Mouse (Mus musculus) olfactory bulb, adult 2 months (tissue): ENCODE measurements around the gene Smurf1. TPM values are rescaled to one million over a fixed set of nuclear protein-coding genes. Genes with fewer than 3 reads are reported as not detected.

ENCODE experiments used
- H3K27ac ChIP-seq: fragments of 200-500 bp; 2 replicates; pipeline ENCODE4 v1.5.1; 2012; ENCODE audit warnings: low read depth, low read length; ENCODE audit not compliant: insufficient read depth
- H3K4me1 ChIP-seq: fragments of 200-500 bp; 2 replicates; pipeline ENCODE4 v1.6.1; 2012; ENCODE audit warnings: low read length; ENCODE audit not compliant: control insufficient read depth, insufficient read depth
- H3K4me3 ChIP-seq: fragments of 200-500 bp; 2 replicates; pipeline ENCODE4 v1.5.1; 2012; ENCODE audit warnings: mild to moderate bottlenecking, low read depth, low read length, moderate library complexity; ENCODE audit not compliant: insufficient read depth
- CTCF ChIP-seq: fragments of 200-500 bp; IDR thresholded peaks from 2 replicates; pipeline ENCODE4 v1.5.1; 2012; ENCODE audit warnings: low read depth, mild to moderate bottlenecking, low read length, moderate library complexity; ENCODE audit not compliant: insufficient read depth
- POLR2A ChIP-seq: fragments of 200-500 bp; IDR thresholded peaks from 2 replicates; pipeline ENCODE4 v1.6.1; 2012; ENCODE audit warnings: mild to moderate bottlenecking, low read depth, low read length, moderate library complexity; ENCODE audit not compliant: insufficient read depth
- WGBS: fragments of 180-500 bp; shearing (Covaris S2); methylation state at CpG from one replicate; pipeline ENCODE4 v1.1.7; 2018; 5-methylcytosine and 5-hydroxymethylcytosine counted together
- polyA plus RNA-seq: library from polyadenylated mRNA; stranded (reverse); fragments of >200 nt; gene quantifications from 2 replicates; pipeline ENCODE4 v1.2.4, GENCODE M21; 2012; ENCODE audit warnings: low replicate concordance; ENCODE audit not compliant: missing spikeins, insufficient read depth, insufficient read length

Gene Smurf1
- polyA plus RNA-seq, 1 experiment, result not detected

GRCm38 (mm10) chr5:144872326-144872725, 93.3 kb downstream of the Smurf1 start:
- WGBS, result 86% methylated on average over 5 of the region's 5 CpGs
- TF ChIP-seq POLR2A (no peak), CTCF (no peak)
- H3K4me3 ChIP-seq, result no peak overlapping the region

GRCm38 (mm10) chr5:144871775-144872174, 93.9 kb downstream of the Smurf1 start:
- 100% methylated on average over 1 of the region's 1 CpGs for WGBS
- H3K4me1 ChIP-seq, result no peaks in the 10 kb centered on the region
- no peak for TF ChIP-seq CTCF
- no peak for TF ChIP-seq POLR2A
- no peak overlapping the region for H3K27ac ChIP-seq
- no peak overlapping the region for H3K4me3 ChIP-seq

More at GRCm38 (mm10) chr5:144872326-144872725, 93.3 kb downstream of the Smurf1 start:
- H3K27ac ChIP-seq, result no peak overlapping the region
- no peaks in the 10 kb centered on the region for H3K4me1 ChIP-seq

GRCm38 (mm10) chr5:144870782-144871181, 94.9 kb downstream of the Smurf1 start:
- 80% methylated on average over 7 of the region's 7 CpGs for WGBS
- Histone ChIP-seq H3K27ac (no peak overlapping the region), H3K4me3 (no peak overlapping the region), H3K4me1 (no peaks in the 10 kb centered on the region)
- TF ChIP-seq POLR2A, result no peak
- no peak for TF ChIP-seq CTCF

- H3K4me1 ChIP-seq, result no peaks in the 10 kb centered on the region
- H3K27ac ChIP-seq, result no peak overlapping the region
- TF ChIP-seq POLR2A (no peak), CTCF (no peak)
- 60% methylated on average over 7 of the region's 7 CpGs for WGBS
- H3K4me3 ChIP-seq, result no peak overlapping the region
These were observed 96.2 kb downstream of the Smurf1 start for GRCm38 (mm10) chr5:144869466-144869865.

- no peak overlapping the region for H3K27ac ChIP-seq
- no peak overlapping the region for H3K4me3 ChIP-seq
- WGBS, result 50% methylated on average over 8 of the region's 8 CpGs
- TF ChIP-seq POLR2A, result no peak
- TF ChIP-seq CTCF, result no peak
- no peaks in the 10 kb centered on the region for H3K4me1 ChIP-seq
These were observed 98.7 kb downstream of the Smurf1 start for GRCm38 (mm10) chr5:144866923-144867322.

- no peak overlapping the region for H3K27ac ChIP-seq
- H3K4me1 ChIP-seq, result peaks cover 2% of the 10 kb centered on the region; the same call in 1 of the 2 replicates
- 97% methylated on average over 8 of the region's 8 CpGs for WGBS
- no peak overlapping the region for H3K4me3 ChIP-seq
- TF ChIP-seq POLR2A (no peak), CTCF (no peak)
These were observed 104.7 kb downstream of the Smurf1 start for GRCm38 (mm10) chr5:144860913-144861312.

GRCm38 (mm10) chr5:144859284-144859683, 106.4 kb downstream of the Smurf1 start:
- peaks cover 4% of the 10 kb centered on the region; the same call in 1 of the 2 replicates for H3K4me1 ChIP-seq
- WGBS, result 88% methylated on average over 9 of the region's 9 CpGs
- TF ChIP-seq POLR2A, result no peak
- TF ChIP-seq CTCF, result no peak

GRCm38 (mm10) chr5:144858527-144858926, 107.1 kb downstream of the Smurf1 start:
- Histone ChIP-seq H3K27ac (no peak overlapping the region), H3K4me1 (peaks cover 4% of the 10 kb centered on the region; the same call in 1 of the 2 replicates), H3K4me3 (no peak overlapping the region)
- 95% methylated on average over 15 of the region's 15 CpGs for WGBS
- TF ChIP-seq POLR2A (no peak), CTCF (no peak)

More at GRCm38 (mm10) chr5:144859284-144859683, 106.4 kb downstream of the Smurf1 start:
- Histone ChIP-seq H3K4me3 (no peak overlapping the region), H3K27ac (no peak overlapping the region)

- 51% methylated on average over 6 of the region's 6 CpGs for WGBS
- H3K4me1 ChIP-seq, result peaks cover 4% of the 10 kb centered on the region; the same call in 1 of the 2 replicates
- TF ChIP-seq POLR2A, result no peak
- TF ChIP-seq CTCF, result no peak
- no peak overlapping the region for H3K4me3 ChIP-seq
- H3K27ac ChIP-seq, result no peak overlapping the region
These were observed 109.7 kb downstream of the Smurf1 start for GRCm38 (mm10) chr5:144855936-144856335.

GRCm38 (mm10) chr5:144853931-144854330, 111.7 kb downstream of the Smurf1 start:
- TF ChIP-seq CTCF (no peak), POLR2A (no peak)
- Histone ChIP-seq H3K27ac (no peak overlapping the region), H3K4me3 (no peak overlapping the region), H3K4me1 (peaks cover 4% of the 10 kb centered on the region; the same call in 1 of the 2 replicates)
- WGBS, result 85% methylated on average over 5 of the region's 5 CpGs
